ENCODE assay signal across 25 mouse cellular contexts in the genomic region with DNA sequence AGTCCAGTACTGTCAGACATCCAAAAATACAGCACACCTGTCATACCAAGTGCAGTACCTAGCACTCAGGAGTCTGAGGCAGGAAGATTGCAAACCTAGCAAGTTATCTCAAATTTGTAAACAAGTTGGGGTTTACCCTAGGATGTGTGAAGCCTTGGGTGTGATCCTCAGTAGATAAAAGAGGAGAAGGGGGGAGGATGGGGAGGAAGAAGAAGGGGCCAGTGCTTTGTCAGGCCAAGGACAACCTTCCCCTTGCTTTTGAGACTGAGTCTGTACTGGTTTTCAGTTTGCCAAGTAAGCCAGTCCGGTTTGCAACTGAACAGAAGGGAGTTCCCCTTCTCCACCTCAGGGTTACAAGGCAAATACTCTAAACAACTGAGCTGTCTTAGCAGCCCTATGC. TPM values are rescaled to one million over a fixed set of nuclear protein-coding genes. Genes with fewer than 3 reads are reported as not detected.
DNase-seq lines count a peak whose midpoint lies in the region; ATAC-seq and TF ChIP-seq lines count a peak whose summit lies in the region.
"Had no signal": no experiment of that assay in that cellular context is flagged by ENCODE, and none has a peak within 500 bp of the region (broad histone marks: within the 10 kb centered on the region; RNA-seq: fewer than 3 reads in every experiment).

No protein-coding gene starts in this region.

- ATAC-seq in heart, embryonic 11.5 days (replicated peaks; ENCODE audit: insufficient number of reproducible peaks, low FRiP score, low TSS enrichment), result no peak
- ATAC-seq in inflammation-experienced regulatory T-cells, adult 6 months, result peak; percentile 75
- ATAC-seq in megakaryocyte-erythroid progenitor cell, adult 5-6 weeks (replicated peaks; ENCODE audit: low FRiP score, low TSS enrichment, poor library complexity, severe bottlenecking), result peak; percentile 18
- no peak for ATAC-seq in hindbrain, embryonic 16.5 days

- no peaks in the 10 kb centered on the region for H3K79me2 ChIP-seq in CH12.LX (replicated peaks; ENCODE audit: control insufficient read depth, extremely low read depth, insufficient read depth, poor library complexity, severe bottlenecking)

- WGBS in heart, embryonic 11.5 days (ENCODE audit: insufficient replicate concordance), result 59% methylated on average over 1 of the region's 1 CpGs
- WGBS in hindbrain, embryonic 16.5 days, result 71% methylated on average over 1 of the region's 1 CpGs

- no peak overlapping the region for H3K4me2 ChIP-seq in heart, embryonic 11.5 days
- H3K4me2 ChIP-seq in CH12.LX (ENCODE audit: insufficient read depth, low read depth, poor library complexity, severe bottlenecking), result peak overlapping the region; percentile 37; the same call in 1 of the 2 replicates
- H3K4me2 ChIP-seq in hindbrain, embryonic 16.5 days (ENCODE audit: low read length), result no peak overlapping the region
- H3K4me2 ChIP-seq: embryonic facial prominence, embryonic 15.5 days; heart, embryonic 13.5 days; hindbrain, embryonic 15.5 days; limb, embryonic 12.5 days; lung, embryonic 14.5 days; midbrain, embryonic 12.5 days; neural tube, embryonic 15.5 days had no signal

- DNase-seq in heart, adult 11 months, result peak; percentile 54
- peak; percentile 70 for DNase-seq in CH12.LX (ENCODE audit: extremely low read depth)
- DNase-seq in kidney, adult 18-20 months, result no peak
- DNase-seq in lung, postnatal 25 days (ENCODE audit: low spot score), result no peak
- DNase-seq: adrenal gland, postnatal 14 days; cerebellum, adult 11 months; cerebellum, postnatal 10 days; heart, postnatal 36 days; kidney, adult 9 months; kidney, postnatal 36 days; layer of hippocampus, adult 9-11 months; lung, embryonic 14.5 days; lung, postnatal 4 days; spleen, adult 18-20 months had no signal

- H3K4me3 ChIP-seq in heart, embryonic 11.5 days (ENCODE audit: low read depth, low read length), result no peak overlapping the region
- no peak overlapping the region for H3K4me3 ChIP-seq in CH12.LX (replicated peaks in 1 of 3; ENCODE audit: low read depth in 2 of 3, low read length in 2 of 3, poor library complexity in 1 of 3)
- no peak overlapping the region for H3K4me3 ChIP-seq in hindbrain, embryonic 16.5 days (ENCODE audit: low read length)
- H3K4me3 ChIP-seq: embryonic facial prominence, embryonic 15.5 days; heart, embryonic 13.5 days; hindbrain, embryonic 15.5 days; limb, embryonic 12.5 days; midbrain, embryonic 12.5 days; neural tube, embryonic 15.5 days had no signal

- TF ChIP-seq EP300 in CH12.LX (IDR thresholded peaks at IDR 0.05; ENCODE audit: low read length), result no peak

- no peak overlapping the region for H3K27ac ChIP-seq in heart, embryonic 11.5 days (ENCODE audit: low read depth, low read length)
- H3K27ac ChIP-seq in CH12.LX (ENCODE audit: insufficient read depth, low read depth), result peak overlapping the region; percentile 16; the same call in 1 of the 2 replicates
- no peak overlapping the region for H3K27ac ChIP-seq in hindbrain, embryonic 16.5 days (ENCODE audit: low read depth, low read length)
- H3K27ac ChIP-seq: embryonic facial prominence, embryonic 15.5 days; heart, embryonic 13.5 days; hindbrain, embryonic 15.5 days; limb, embryonic 12.5 days; midbrain, embryonic 12.5 days; neural tube, embryonic 15.5 days had no signal

- in situ Hi-C loops in CH12.LX (cut with MboI; ENCODE audit: low pct_ligation_motif_present, low pct_unique_long_range_greater_than_20kb, low sequenced_read_pairs), result no loop called here

- no peak for TF ChIP-seq POLR2A in CH12.LX (IDR thresholded peaks at IDR 0.05; ENCODE audit: low read depth, low read length)

- no peaks in the 10 kb centered on the region for H3K27me3 ChIP-seq in heart, embryonic 11.5 days (ENCODE audit: control insufficient read depth, insufficient read depth, low read length)
- no peaks in the 10 kb centered on the region for H3K27me3 ChIP-seq in CH12.LX (replicated peaks)
- H3K27me3 ChIP-seq in hindbrain, embryonic 16.5 days (replicated peaks; ENCODE audit: control insufficient read depth, insufficient read depth, low read length), result no peaks in the 10 kb centered on the region
- H3K27me3 ChIP-seq: embryonic facial prominence, embryonic 15.5 days; heart, embryonic 13.5 days; hindbrain, embryonic 15.5 days; limb, embryonic 12.5 days; midbrain, embryonic 12.5 days; neural tube, embryonic 15.5 days had no signal

- TF ChIP-seq CTCF in CH12.LX (conservative IDR thresholded peaks at IDR 0.05 in 1 of 2, IDR thresholded peaks at IDR 0.05 in 1 of 2; ENCODE audit: low read depth in 2 of 2, low read length in 2 of 2), result no peak

- TF ChIP-seq RAD21 in CH12.LX (IDR thresholded peaks at IDR 0.05; ENCODE audit: low read depth, low read length), result no peak

- no peaks in the 10 kb centered on the region for H3K9me3 ChIP-seq in heart, embryonic 11.5 days (replicated peaks; ENCODE audit: control insufficient read depth, low read length)
- H3K9me3 ChIP-seq in CH12.LX (replicated peaks; ENCODE audit: low read length), result no peaks in the 10 kb centered on the region
- H3K9me3 ChIP-seq in hindbrain, embryonic 16.5 days (ENCODE audit: control insufficient read depth, low read length), result no peaks in the 10 kb centered on the region
- H3K9me3 ChIP-seq: embryonic facial prominence, embryonic 15.5 days; heart, embryonic 13.5 days; hindbrain, embryonic 15.5 days; limb, embryonic 12.5 days; midbrain, embryonic 12.5 days; neural tube, embryonic 15.5 days had no signal

- H3K9ac ChIP-seq in heart, embryonic 11.5 days (ENCODE audit: low read depth, low read length), result no peak overlapping the region
- H3K9ac ChIP-seq in CH12.LX (ENCODE audit: insufficient read depth, low read depth), result 0 out of 2 replicates have a peak overlapping the region, but pooled peaks have one; percentile 18
- H3K9ac ChIP-seq in hindbrain, embryonic 16.5 days (ENCODE audit: low read depth, low read length), result no peak overlapping the region
- H3K9ac ChIP-seq: embryonic facial prominence, embryonic 15.5 days; heart, embryonic 13.5 days; hindbrain, embryonic 15.5 days; limb, embryonic 12.5 days; lung, embryonic 14.5 days; midbrain, embryonic 12.5 days; neural tube, embryonic 15.5 days had no signal

- no peaks in the 10 kb centered on the region for H3K36me3 ChIP-seq in heart, embryonic 11.5 days (ENCODE audit: control insufficient read depth, insufficient read depth, low read length)
- H3K36me3 ChIP-seq in CH12.LX (replicated peaks in 1 of 2; ENCODE audit: control insufficient read depth in 1 of 2, insufficient read depth in 1 of 2, low read length in 1 of 2), result no peaks in the 10 kb centered on the region
- no peaks in the 10 kb centered on the region for H3K36me3 ChIP-seq in hindbrain, embryonic 16.5 days (ENCODE audit: control insufficient read depth, insufficient read depth, low read length)
- H3K36me3 ChIP-seq: embryonic facial prominence, embryonic 15.5 days; heart, embryonic 13.5 days; hindbrain, embryonic 15.5 days; limb, embryonic 12.5 days; midbrain, embryonic 12.5 days; neural tube, embryonic 15.5 days had no signal

- H3K4me1 ChIP-seq in heart, embryonic 11.5 days (ENCODE audit: control insufficient read depth, insufficient read depth, low read length), result 0 out of 2 replicates have a peak, but pooled peaks cover 2% of the 10 kb centered on the region
- peaks cover 8 to 32% of the 10 kb centered on the region in 2 experiments for H3K4me1 ChIP-seq in CH12.LX (ENCODE audit: control insufficient read depth in 1 of 2, insufficient read depth in 2 of 2)
- H3K4me1 ChIP-seq in hindbrain, embryonic 16.5 days (ENCODE audit: control insufficient read depth, insufficient read depth, low read depth, low read length), result no peaks in the 10 kb centered on the region
- H3K4me1 ChIP-seq: embryonic facial prominence, embryonic 15.5 days; hindbrain, embryonic 15.5 days; limb, embryonic 12.5 days; midbrain, embryonic 12.5 days; neural tube, embryonic 15.5 days had no signal

- dilution Hi-C loops in CH12.LX (cut with MboI; ENCODE audit: extremely low pct_ligation_motif_present, extremely low pct_unique_long_range_greater_than_20kb, low sequenced_read_pairs), result no loop called here

TF ChIP-seq in CH12.LX, 34 proteins besides CTCF, POLR2A, EP300 and RAD21:
- TF ChIP-seq USF2 (conservative IDR thresholded peaks at IDR 0.05; ENCODE audit: low read depth, low read length) (no peak), ELF1 (IDR thresholded peaks at IDR 0.05; ENCODE audit: low read depth, low read length) (no peak), RCOR1 (conservative IDR thresholded peaks at IDR 0.05; ENCODE audit: low read depth, low read length) (no peak), JUN (IDR thresholded peaks at IDR 0.05; ENCODE audit: insufficient read depth, low read depth, low read length) (no peak), POLR2AphosphoS2 (IDR thresholded peaks at IDR 0.05; ENCODE audit: low read depth, low read length) (no peak), USF1 (IDR thresholded peaks at IDR 0.05; ENCODE audit: low read depth, low read length) (no peak), GABPA (IDR thresholded peaks at IDR 0.05; ENCODE audit: insufficient replicate concordance, low read depth, low read length) (no peak), MAX (IDR thresholded peaks at IDR 0.05; ENCODE audit: low read length) (no peak), MAFK (IDR thresholded peaks at IDR 0.05; ENCODE audit: insufficient replicate concordance, low read length) (no peak)
TF ChIP-seq in CH12.LX: peak in this region for 0.

RNA-seq across cellular contexts. Expression of a gene that starts 22.1 kb away (rescaled TPM):
- polyA plus RNA-seq in heart, embryonic 11.5 days (2014; fragmentation: Nextera tagmentation; extraction: Ambion mirVana), result 17.1 and 17.7 TPM in 2 replicates
- 149 and 167 TPM in 2 replicates for total RNA-seq in CH12.LX (2012; rRNA removed)
- total RNA-seq in CH12.LX (2014; rRNA removed), result 225 and 240 TPM in 2 replicates
- 391 and 420 TPM in 2 replicates for polyA plus RNA-seq in CH12.LX (2012; ENCODE audit: insufficient read length, low read depth)
- polyA plus RNA-seq in inflammation-experienced regulatory T-cells, adult 6 months (2017; shearing (Covaris generic)), result 10 to 100 TPM in 1 of 3 experiments, 1 to 10 TPM in 2; 4.0 to 31.5 (median 8.5) TPM
- total RNA-seq in megakaryocyte-erythroid progenitor cell, adult 5-6 weeks (2014; fragmentation: Nextera tagmentation), result 40.1 and 61.6 TPM in 2 replicates
- total RNA-seq in megakaryocyte-erythroid progenitor cell, adult 5-6 weeks (2017), result 39.9 and 44.9 TPM in 2 replicates
- polyA plus RNA-seq in hindbrain, embryonic 16.5 days (2015; fragmentation: Nextera tagmentation; extraction: Ambion mirVana), result 17.7 TPM in 2 replicates
- total RNA-seq: granulocyte monocyte progenitor cell, adult 5-6 weeks had no signal

Comparison
In these comparisons a context has a peak if more than half of its experiments do, and no peak if none do; other contexts are left out.
1. DNase-seq: peak in heart, adult 11 months (single experiment) and CH12.LX (single experiment); none in kidney, adult 18-20 months (single experiment) and lung, postnatal 25 days (single experiment).
2. ATAC-seq: peak in inflammation-experienced regulatory T-cells, adult 6 months (single experiment) and megakaryocyte-erythroid progenitor cell, adult 5-6 weeks (single experiment); none in heart, embryonic 11.5 days (single experiment) and hindbrain, embryonic 16.5 days (single experiment).
3. RNA of a gene that starts 22.1 kb away (polyA plus RNA-seq): 391 to 420 TPM in CH12.LX; 17.7 TPM in hindbrain, embryonic 16.5 days, 17.1 to 17.7 TPM in heart, embryonic 11.5 days and 4.0 to 31.5 TPM in inflammation-experienced regulatory T-cells, adult 6 months; every median in the first group is over 10 times any median in the second.